Mouse (Mus musculus) retina, postnatal 1 day (tissue): ENCODE data around the gene Erbin.
A peak's percentile ranks its signal among the peaks of the same experiment; 100 is the strongest.

Source experiments
- DNase-seq: peaks from one replicate; pipeline ENCODE4 v3.0.0-alpha.2; 2012

Erbin gene

DNA sequence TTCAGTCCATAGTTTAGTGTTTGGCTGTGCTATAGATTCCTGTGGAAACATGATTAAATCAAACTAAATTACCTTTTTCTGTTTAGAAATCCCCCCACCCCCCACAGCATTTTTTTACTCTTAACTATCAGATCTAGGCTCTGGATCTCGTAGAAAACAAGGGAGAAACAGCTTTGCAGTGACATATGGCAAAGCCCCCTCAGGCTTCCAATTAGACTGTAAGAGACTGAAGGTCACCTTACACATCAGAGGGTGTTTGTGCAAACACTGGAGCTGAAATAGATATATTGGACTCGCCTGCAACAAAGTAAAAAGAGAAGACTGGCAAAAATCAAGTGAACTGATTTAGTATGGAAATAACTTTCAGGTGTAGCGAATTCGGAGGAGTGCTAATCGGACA, 116.6 kb downstream of the Erbin start:
- peak; percentile 7 for DNase-seq

- no peak for DNase-seq
Measured at GRCm38 (mm10) chr13:103801021-103801420, 119.3 kb downstream of the Erbin start.

DNA sequence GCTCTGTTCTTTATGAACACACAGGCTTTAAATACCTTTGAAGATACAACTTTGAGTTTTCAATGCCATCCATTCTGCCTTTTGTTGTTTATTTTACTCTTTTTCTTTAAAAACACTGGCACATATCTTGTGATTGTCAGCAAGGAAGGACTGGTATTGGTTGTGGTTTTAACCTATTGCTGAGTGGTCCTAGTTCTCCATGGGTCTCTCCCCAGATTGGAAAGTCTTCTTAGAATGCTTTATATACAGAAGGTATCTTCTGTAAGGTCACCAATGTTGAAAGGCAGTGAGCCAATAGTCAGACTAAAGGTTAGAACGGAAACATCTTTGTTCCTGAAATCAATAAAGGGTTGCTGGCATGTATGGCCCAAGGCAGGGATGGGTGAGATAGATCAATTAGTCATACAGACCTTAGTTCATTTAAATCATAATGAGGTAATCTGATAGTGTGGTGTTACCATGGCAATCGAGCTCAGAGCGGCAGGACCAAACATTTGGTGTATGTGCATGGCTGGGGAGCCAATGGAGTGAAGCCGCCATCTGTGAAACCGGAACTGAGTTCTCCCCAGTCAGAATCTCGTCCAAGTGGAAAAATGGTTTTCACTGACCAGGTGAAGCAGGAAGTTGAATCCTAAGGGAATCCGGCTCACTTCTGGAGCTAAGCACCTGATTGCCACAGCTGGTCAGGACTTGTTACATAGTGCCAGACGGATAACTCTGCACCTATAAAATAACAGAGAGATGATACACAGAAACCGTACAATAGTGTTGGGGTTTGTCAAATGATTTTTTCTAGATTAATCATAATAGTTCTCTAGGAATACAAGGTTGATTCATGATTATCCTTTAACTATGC, 125.4 kb downstream of the Erbin start:
- no peak for DNase-seq

GRCm38 (mm10) chr13:103779922-103780585, 140.3 kb downstream of the Erbin start:
- DNase-seq: peak; percentile 66

GRCm38 (mm10) chr13:103777126-103777525, 143.2 kb downstream of the Erbin start:
- no peak for DNase-seq

DNA sequence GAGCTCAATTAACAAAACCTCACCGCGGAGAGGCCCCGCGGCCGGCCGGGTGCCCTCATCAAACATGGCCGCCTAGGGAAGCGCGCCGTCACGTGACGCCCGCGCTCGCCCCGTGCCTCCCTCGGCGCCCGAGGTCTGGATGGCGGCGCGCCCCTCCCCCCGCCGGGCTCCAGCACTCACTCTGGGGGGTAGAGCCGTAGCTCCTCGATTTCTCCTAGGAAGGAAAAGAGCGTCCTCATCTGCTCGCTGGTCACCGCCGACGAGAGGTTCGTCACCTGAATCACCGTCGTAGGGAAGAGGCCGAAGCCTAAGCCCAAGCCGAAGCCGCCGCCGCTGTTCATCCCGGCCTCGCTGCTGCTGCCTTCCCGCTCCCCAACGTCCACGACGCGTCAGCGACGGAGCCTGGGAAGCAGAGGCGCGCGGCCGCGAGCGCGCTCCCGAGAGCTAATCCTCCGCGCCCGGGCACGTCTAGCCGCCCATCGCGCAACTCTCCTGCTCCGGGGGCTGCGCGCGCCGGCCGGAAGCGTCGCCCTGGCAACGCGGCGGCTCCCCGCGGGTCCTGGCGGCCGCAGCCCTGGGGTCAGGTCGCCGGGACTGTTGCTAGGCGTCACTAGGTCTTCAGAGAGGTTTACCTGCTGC, 146.1 kb downstream of the Erbin start, which contains the start of gene Srek1:
Gene Srek1 (minus strand): TSS at position 490 of the 639 bp plus-strand sequence.
- DNase-seq: peak; percentile 97

DNA sequence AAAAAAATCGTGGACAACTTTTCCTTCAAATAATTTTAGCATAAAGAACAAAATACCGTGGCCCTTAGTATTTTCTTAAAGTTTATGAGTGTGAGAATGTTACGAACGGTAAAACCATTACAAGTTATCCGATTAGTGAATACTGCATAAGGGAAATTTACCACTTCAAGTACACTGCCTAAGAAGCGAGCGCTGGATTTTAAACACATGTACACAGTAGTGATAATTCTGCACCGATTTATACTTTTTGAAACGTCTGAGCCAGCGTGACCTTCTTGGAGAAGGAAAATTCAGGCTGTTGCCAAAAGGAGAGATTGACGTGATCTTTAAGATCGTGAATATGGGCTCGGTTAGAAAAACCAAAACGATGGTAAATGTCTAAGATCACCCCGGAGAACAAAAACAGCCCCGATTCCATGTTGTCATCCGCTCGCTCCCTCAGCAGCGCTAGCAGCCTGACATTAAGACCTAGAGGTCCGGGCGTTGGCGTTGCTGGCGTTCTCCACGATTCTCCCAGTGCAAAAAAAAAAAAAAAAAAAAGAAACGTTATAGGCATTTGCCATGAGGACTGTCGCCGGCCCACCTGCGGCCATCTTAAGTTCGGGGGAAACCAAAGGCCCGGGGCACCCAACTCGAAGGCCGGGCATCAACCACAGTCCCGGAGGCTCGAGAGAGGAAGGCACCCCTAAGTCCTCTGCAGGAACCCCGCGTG, 146.8 kb downstream of the Erbin start:
- no peak for DNase-seq

DNA sequence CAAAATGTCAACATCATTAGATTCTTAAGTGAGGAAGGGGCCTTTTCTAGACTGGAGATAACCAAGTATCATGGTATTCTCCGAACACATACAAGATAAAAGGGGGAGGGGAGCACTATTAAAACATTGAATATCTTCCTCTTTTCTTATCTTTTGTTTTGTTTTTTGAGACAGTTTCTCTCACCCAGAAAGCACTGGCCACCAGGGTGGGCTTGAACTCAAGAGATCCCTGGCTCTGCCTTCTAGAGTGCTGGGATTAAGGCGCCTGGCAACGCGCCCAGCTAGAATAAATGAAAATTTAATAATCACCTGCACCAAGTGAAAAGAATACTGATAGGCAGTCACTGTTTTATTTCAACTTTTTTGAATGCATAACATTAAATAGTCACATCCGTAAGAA, 147.4 kb downstream of the Erbin start:
- DNase-seq: peak; percentile 16

DNA sequence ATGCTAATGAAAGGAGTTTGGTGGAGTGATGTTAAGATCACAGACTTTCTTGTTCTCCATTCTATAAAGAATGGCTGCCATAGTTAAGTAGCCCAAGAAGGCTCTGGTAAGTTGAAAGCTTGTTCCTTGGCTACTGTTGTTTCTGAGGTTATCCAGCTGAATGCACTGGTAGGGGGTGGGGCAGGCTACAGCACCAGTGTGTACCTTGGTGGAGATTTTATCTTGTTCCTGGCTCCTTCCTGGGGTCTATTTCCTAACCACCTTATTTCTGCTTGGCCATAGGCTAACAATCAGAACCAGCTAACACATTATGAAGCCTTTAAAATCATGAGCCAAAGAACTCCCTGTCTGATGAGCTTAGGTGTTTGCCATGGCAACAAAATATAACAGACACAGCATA, 149.5 kb downstream of the Erbin start:
- no peak for DNase-seq
